Mouse (Mus musculus) liver, postnatal 0 days (tissue): Measurements from ENCODE around the gene Cxcl2.
A peak's percentile ranks its signal among the peaks of the same experiment; 100 is the strongest.

Source experiments
- CTCF ChIP-seq: sonication (generic); IDR thresholded peaks from 2 replicates; pipeline ENCODE4 v1.5.1; 2016; ENCODE audit warnings: antibody characterized with exemption, low read depth
- EP300 ChIP-seq: IDR thresholded peaks from 2 replicates; pipeline ENCODE4 v1.6.1; 2016; ENCODE audit warnings: antibody characterized with exemption, low read depth, mild to moderate bottlenecking

GRCm38 (mm10) chr5:90902380-90903260 lies 1.1 kb upstream of the Cxcl2 start:
- peak; percentile 54 for TF ChIP-seq CTCF
- TF ChIP-seq EP300: no peak
